Mouse (Mus musculus) MEL (cell line): Measurements from ENCODE around the gene Med24. TPM values are rescaled to one million over a fixed set of nuclear protein-coding genes. Genes with fewer than 3 reads are reported as not detected.
A peak's percentile ranks its signal among the peaks of the same experiment; 100 is the strongest.

Source experiments
- DNase-seq: peaks from one replicate; pipeline ENCODE4 v3.0.0; 2011; ENCODE audit warnings: low read depth, low spot score
- H3K27ac ChIP-seq: 2 replicates; pipeline ENCODE4 v1.5.1; 2012; ENCODE audit warnings: low read depth, mild to moderate bottlenecking, control low read depth, low read length, moderate library complexity; ENCODE audit not compliant: control insufficient read depth
- H3K27me3 ChIP-seq, 2 experiments: fragments of 150-350 bp in 1 of 2; sonication (generic) in 1 of 2; 2 replicates each; pipeline ENCODE4 v1.6.1; 2012; ENCODE audit warnings: low read length in 2 of 2, mild to moderate bottlenecking in 2 of 2, improper control_type of control experiment in 1 of 2, moderate library complexity in 1 of 2; ENCODE audit not compliant: insufficient read depth in 2 of 2, control insufficient read depth in 1 of 2
- H3K36me3 ChIP-seq, 2 experiments: 2 replicates each; pipeline ENCODE4 v1.6.1; 2012 to 2014; ENCODE audit warnings: low read length in 2 of 2, improper control_type of control experiment in 1 of 2, inconsistent platforms in 1 of 2, mild to moderate bottlenecking in 1 of 2; ENCODE audit not compliant: insufficient read depth in 2 of 2, control insufficient read depth in 1 of 2
- H3K4me1 ChIP-seq, 2 experiments: fragments of 150-350 bp in 1 of 2; sonication (generic) in 1 of 2; 2 replicates each; pipeline ENCODE4 v1.6.1; 2012; ENCODE audit warnings: low read length in 2 of 2, improper control_type of control experiment in 1 of 2, mild to moderate bottlenecking in 1 of 2; ENCODE audit not compliant: insufficient read depth in 2 of 2, control insufficient read depth in 1 of 2
- H3K4me3 ChIP-seq, 2 experiments: fragments of 150-350 bp in 1 of 2; sonication (generic) in 1 of 2; 2 replicates each; pipeline ENCODE4 v1.5.1; 2012; ENCODE audit warnings: low read depth in 2 of 2, low read length in 2 of 2, mild to moderate bottlenecking in 2 of 2, moderate library complexity in 2 of 2, control low read depth in 1 of 2, improper control_type of control experiment in 1 of 2; ENCODE audit not compliant: control insufficient read depth in 1 of 2, insufficient read depth in 1 of 2
- H3K79me2 ChIP-seq: 2 replicates; pipeline ENCODE4 v1.6.1; 2012; ENCODE audit warnings: mild to moderate bottlenecking, low read length, moderate library complexity; ENCODE audit not compliant: control insufficient read depth, poor library complexity, insufficient read depth
- H3K9ac ChIP-seq: 2 replicates; pipeline ENCODE4 v1.6.1; 2012; ENCODE audit warnings: low read depth, mild to moderate bottlenecking, control low read depth, low read length, moderate library complexity; ENCODE audit not compliant: control insufficient read depth, poor library complexity, severe bottlenecking
- H3K9me3 ChIP-seq: fragments of 150-350 bp; sonication (generic); replicated peaks from 2 replicates; pipeline ENCODE4 v1.6.1; 2012; ENCODE audit warnings: mild to moderate bottlenecking, low read length, improper control_type of control experiment, moderate library complexity; ENCODE audit not compliant: insufficient read depth
- BHLHE40 ChIP-seq: IDR thresholded peaks from 2 replicates; pipeline ENCODE4 v1.6.1; 2012; ENCODE audit warnings: low read depth, mild to moderate bottlenecking, inconsistent platforms, low read length, improper control_type of control experiment, borderline replicate concordance
- CHD1 ChIP-seq: IDR thresholded peaks from 2 replicates; pipeline ENCODE4 v1.6.1; 2012; ENCODE audit warnings: low read depth, mild to moderate bottlenecking, inconsistent platforms, low read length, improper control_type of control experiment
- CTCF ChIP-seq, 3 experiments: IDR thresholded peaks in 2 of 3; conservative IDR thresholded peaks in 1 of 3; 2 replicates each; pipeline ENCODE4 v1.5.1; 2011 to 2012; ENCODE audit warnings: low read length in 3 of 3, low read depth in 2 of 3, mild to moderate bottlenecking in 2 of 3, improper control_type of control experiment in 1 of 3, inconsistent platforms in 1 of 3, mixed read lengths in 1 of 3, moderate library complexity in 1 of 3; ENCODE audit not compliant: control insufficient read depth in 1 of 3, insufficient read depth in 1 of 3, poor library complexity in 1 of 3, severe bottlenecking in 1 of 3
- E2F4 ChIP-seq: IDR thresholded peaks from 2 replicates; pipeline ENCODE4 v1.6.1; 2011; ENCODE audit warnings: low read depth, low read length, improper control_type of control experiment, borderline replicate concordance
- ELF1 ChIP-seq: IDR thresholded peaks from 2 replicates; pipeline ENCODE4 v1.6.1; 2014; ENCODE audit warnings: low read depth, mild to moderate bottlenecking, inconsistent platforms, low read length, improper control_type of control experiment, moderate library complexity
- ETS1 ChIP-seq: IDR thresholded peaks from 2 replicates; pipeline ENCODE4 v1.6.1; 2012; ENCODE audit warnings: low read depth, mild to moderate bottlenecking, inconsistent platforms, low read length, improper control_type of control experiment, moderate library complexity
- GABPA ChIP-seq: IDR thresholded peaks from 2 replicates; pipeline ENCODE4 v1.6.1; 2012; ENCODE audit warnings: low read depth, mild to moderate bottlenecking, inconsistent platforms, low read length, improper control_type of control experiment, moderate library complexity
- GATA1 ChIP-seq: IDR thresholded peaks from 2 replicates; pipeline ENCODE4 v1.6.1; 2011; ENCODE audit warnings: low read depth, low read length, improper control_type of control experiment
- MAZ ChIP-seq: IDR thresholded peaks from 2 replicates; pipeline ENCODE4 v1.6.1; 2012; ENCODE audit warnings: low read depth, mild to moderate bottlenecking, inconsistent platforms, low read length, improper control_type of control experiment
- MEF2A ChIP-seq: IDR thresholded peaks from 2 replicates; pipeline ENCODE4 v1.6.1; 2014; ENCODE audit warnings: low read depth, mild to moderate bottlenecking, inconsistent platforms, low read length, improper control_type of control experiment; ENCODE audit not compliant: poor library complexity, insufficient replicate concordance, severe bottlenecking; ENCODE audit errors: extremely low read depth
- MXI1 ChIP-seq: IDR thresholded peaks from 2 replicates; pipeline ENCODE4 v1.6.1; 2011; ENCODE audit warnings: mild to moderate bottlenecking, low read depth, low read length, improper control_type of control experiment
- MYB ChIP-seq: IDR thresholded peaks from 2 replicates; pipeline ENCODE4 v1.6.1; 2011; ENCODE audit warnings: mild to moderate bottlenecking, low read depth, low read length, improper control_type of control experiment
- MYC ChIP-seq: IDR thresholded peaks from 2 replicates; pipeline ENCODE4 v1.6.1; 2011; ENCODE audit warnings: low read depth, mild to moderate bottlenecking, low read length, improper control_type of control experiment, moderate library complexity
- NELFE ChIP-seq: IDR thresholded peaks from 2 replicates; pipeline ENCODE4 v1.6.1; 2011; ENCODE audit warnings: low read depth, low read length, improper control_type of control experiment
- NRF1 ChIP-seq: IDR thresholded peaks from 2 replicates; pipeline ENCODE4 v1.6.1; 2014; ENCODE audit warnings: low read depth, mild to moderate bottlenecking, inconsistent platforms, low read length, improper control_type of control experiment, moderate library complexity; ENCODE audit not compliant: poor library complexity, insufficient read depth, severe bottlenecking
- POLR2A ChIP-seq, 2 experiments: IDR thresholded peaks; 2 replicates each; pipeline ENCODE4 v1.6.1; 2011 to 2012; ENCODE audit warnings: low read length in 2 of 2, mild to moderate bottlenecking in 2 of 2, control low read depth in 1 of 2, improper control_type of control experiment in 1 of 2, low read depth in 1 of 2, moderate library complexity in 1 of 2; ENCODE audit not compliant: control insufficient read depth in 1 of 2, insufficient read depth in 1 of 2, poor library complexity in 1 of 2
- POLR2AphosphoS2 ChIP-seq: IDR thresholded peaks from 2 replicates; pipeline ENCODE4 v1.6.1; 2011; ENCODE audit warnings: low read length, improper control_type of control experiment
- POLR2AphosphoS5 ChIP-seq: IDR thresholded peaks from 2 replicates; pipeline ENCODE4 v1.6.1; 2012; ENCODE audit warnings: low read depth, borderline replicate concordance, mild to moderate bottlenecking, inconsistent platforms, low read length, moderate library complexity, mixed read lengths
- RCOR1 ChIP-seq: IDR thresholded peaks from 2 replicates; pipeline ENCODE4 v1.6.1; 2012; ENCODE audit warnings: low read depth, mild to moderate bottlenecking, inconsistent platforms, low read length, improper control_type of control experiment
- SMC3 ChIP-seq: IDR thresholded peaks from 2 replicates; pipeline ENCODE4 v1.6.1; 2011; ENCODE audit warnings: low read depth, low read length, improper control_type of control experiment
- TBP ChIP-seq: IDR thresholded peaks from 2 replicates; pipeline ENCODE4 v1.8.0; 2011; ENCODE audit warnings: low read depth, low read length, improper control_type of control experiment
- UBTF ChIP-seq: IDR thresholded peaks from 2 replicates; pipeline ENCODE4 v1.6.1; 2012; ENCODE audit warnings: low read depth, mild to moderate bottlenecking, inconsistent platforms, low read length, improper control_type of control experiment, moderate library complexity, borderline replicate concordance; ENCODE audit not compliant: insufficient read depth
- USF1 ChIP-seq: IDR thresholded peaks from 2 replicates; pipeline ENCODE4 v1.6.1; 2014; ENCODE audit warnings: low read depth, mild to moderate bottlenecking, inconsistent platforms, low read length, improper control_type of control experiment, moderate library complexity
- ZC3H11A ChIP-seq: IDR thresholded peaks from 2 replicates; pipeline ENCODE4 v1.6.1; 2012; ENCODE audit warnings: low read depth, mild to moderate bottlenecking, inconsistent platforms, low read length, improper control_type of control experiment
- ZKSCAN1 ChIP-seq: IDR thresholded peaks from 2 replicates; pipeline ENCODE4 v1.6.1; 2012; ENCODE audit warnings: low read depth, mild to moderate bottlenecking, inconsistent platforms, low read length, improper control_type of control experiment, moderate library complexity
- ZMIZ1 ChIP-seq: IDR thresholded peaks from 2 replicates; pipeline ENCODE4 v1.6.1; 2012; ENCODE audit warnings: low read depth, mild to moderate bottlenecking, inconsistent platforms, low read length, improper control_type of control experiment, moderate library complexity
- ZNF384 ChIP-seq: IDR thresholded peaks from 2 replicates; pipeline ENCODE4 v1.6.1; 2012; ENCODE audit warnings: low read depth, mild to moderate bottlenecking, inconsistent platforms, low read length, improper control_type of control experiment
- polyA plus RNA-seq, 2 experiments: library from polyadenylated mRNA; stranded (reverse) in 1 of 2; unstranded in 1 of 2; fragments of >175 nt in 1 of 2; fragments of >200 nt in 1 of 2; gene quantifications; 2 replicates each; pipeline versions ENCODE4 v1.2.1 to v1.2.4; 2012; ENCODE audit warnings: low replicate concordance in 2 of 2, low read depth in 1 of 2; ENCODE audit not compliant: insufficient read length in 2 of 2, insufficient read depth in 1 of 2, missing spikeins in 1 of 2
- total RNA-seq: library from RNA; depleted of rRNA; stranded (reverse); fragments of 300-350 nt; gene quantifications from 2 replicates; pipeline ENCODE4 v1.2.3, GENCODE M21; 2012

The Med24 gene
- total and polyA plus RNA-seq, 3 experiments = 37.5 to 89.8 TPM; not detected in 1

GRCm38 (mm10) chr11:98776052-98776764 lies 47.0 kb upstream of the Med24 start:
- H3K27ac ChIP-seq = peak overlapping the region; percentile 81

GRCm38 (mm10) chr11:98775348-98776051 lies 46.3 kb upstream of the Med24 start:
- peaks cover 0 to 24% of the 10 kb centered on the region in 2 experiments; a peak in 2 of 4 replicates for H3K36me3 ChIP-seq
- H3K9ac ChIP-seq = peak overlapping the region; percentile 74
- peaks cover 15 to 40% of the 10 kb centered on the region in 2 experiments for H3K4me1 ChIP-seq
- H3K27me3 ChIP-seq = no peaks in the 10 kb centered on the region
- DNase-seq = peak; percentile 99
- peak overlapping the region; percentile 47 for H3K27ac ChIP-seq
- no peaks in the 10 kb centered on the region; the same call in 1 of the 2 replicates for H3K79me2 ChIP-seq
- H3K4me3 ChIP-seq = peak overlapping the region; percentile 41 to 57
- H3K9me3 ChIP-seq = no peaks in the 10 kb centered on the region
- TF ChIP-seq RCOR1 = no peak
- no peak for TF ChIP-seq UBTF
- TF ChIP-seq POLR2A (IDR thresholded peaks at IDR 0.05; ENCODE audit: control insufficient read depth in 1 of 2, insufficient read depth in 1 of 2, low read depth in 1 of 2, low read length in 2 of 2, poor library complexity in 1 of 2) = peak in 1 of 2 experiments; percentile 74; a peak in 2 of 4 replicates
- TF ChIP-seq ZMIZ1 = peak; percentile 64; the same call in 1 of the 2 replicates
- TF ChIP-seq ELF1 = peak; percentile 61
- no peak for TF ChIP-seq GATA1
- TF ChIP-seq POLR2AphosphoS2 = peak; percentile 70
- TF ChIP-seq NRF1 = peak; percentile 100
- no peak for TF ChIP-seq GABPA
- peak; percentile 58; the same call in 1 of the 2 replicates for TF ChIP-seq TBP
- no peak for TF ChIP-seq ZC3H11A
- no peak for TF ChIP-seq MYB
- no peak for TF ChIP-seq MAZ
- TF ChIP-seq ZKSCAN1 = no peak
- no peak for TF ChIP-seq CHD1
- no peak for TF ChIP-seq SMC3
- peak; percentile 45; the same call in 1 of the 2 replicates for TF ChIP-seq ETS1
- TF ChIP-seq CTCF (IDR thresholded peaks at IDR 0.05 in 2 of 3, conservative IDR thresholded peaks at IDR 0.05 in 1 of 3; ENCODE audit: control insufficient read depth in 1 of 3, insufficient read depth in 1 of 3, low read depth in 2 of 3, low read length in 3 of 3, poor library complexity in 1 of 3, severe bottlenecking in 1 of 3) = no peak
- peak; percentile 67; the same call in 1 of the 2 replicates for TF ChIP-seq BHLHE40
- no peak for TF ChIP-seq E2F4
- TF ChIP-seq NELFE = no peak
- no peak for TF ChIP-seq POLR2AphosphoS5
- no peak for TF ChIP-seq ZNF384

More at GRCm38 (mm10) chr11:98776052-98776764, 47.0 kb upstream of the Med24 start:
- peak; percentile 82 for DNase-seq
- Histone ChIP-seq H3K27me3 (no peaks in the 10 kb centered on the region), H3K9ac (peak overlapping the region; percentile 74), H3K9me3 (no peaks in the 10 kb centered on the region), H3K4me3 (peak overlapping the region; percentile 27 to 57), H3K79me2 (no peaks in the 10 kb centered on the region; the same call in 1 of the 2 replicates), H3K36me3 (peaks cover 0 to 24% of the 10 kb centered on the region in 2 experiments; a peak in 2 of 4 replicates), H3K4me1 (peaks cover 15 to 40% of the 10 kb centered on the region in 2 experiments)
- TF ChIP-seq ZKSCAN1 = peak; percentile 60; the same call in 1 of the 2 replicates
- TF ChIP-seq NELFE = peak; percentile 18; the same call in 1 of the 2 replicates
- peak; percentile 40; the same call in 1 of the 2 replicates for TF ChIP-seq MXI1
- TF ChIP-seq MEF2A = no peak
- peak; percentile 15; the same call in 1 of the 2 replicates for TF ChIP-seq ZC3H11A
- TF ChIP-seq POLR2A (IDR thresholded peaks at IDR 0.05; ENCODE audit: control insufficient read depth in 1 of 2, insufficient read depth in 1 of 2, low read depth in 1 of 2, low read length in 2 of 2, poor library complexity in 1 of 2) = no peak
- TF ChIP-seq ZNF384 = peak; percentile 91
- no peak for TF ChIP-seq USF1
- TF ChIP-seq RCOR1 = peak; percentile 13; the same call in 1 of the 2 replicates
- TF ChIP-seq MYC = peak; percentile 10; the same call in 1 of the 2 replicates
- TF ChIP-seq ETS1 = peak; percentile 34; the same call in 1 of the 2 replicates
- peak; percentile 67 for TF ChIP-seq MAZ
